In the genomic region with DNA sequence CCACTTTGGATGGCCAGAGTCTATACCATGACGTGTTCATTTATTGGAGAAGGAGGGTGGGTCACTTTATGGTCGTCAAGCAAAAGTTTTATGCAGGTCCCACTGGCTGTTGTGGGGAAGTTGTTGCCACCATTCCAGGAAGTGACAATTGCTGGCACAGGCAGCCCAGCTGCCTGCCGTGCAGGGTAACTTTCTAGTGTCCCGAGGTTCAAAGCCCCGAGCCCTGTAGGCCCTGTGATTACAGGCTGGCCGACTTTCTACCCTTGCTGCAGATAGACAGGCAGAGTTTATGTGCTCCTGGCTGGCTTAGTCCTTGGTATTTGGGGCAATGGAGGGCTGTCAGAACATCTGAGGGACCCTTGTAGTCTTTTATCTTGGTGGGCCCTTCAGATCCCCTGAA, we compare ENCODE assay signal across 11 mouse cellular contexts. TPM values are rescaled to one million over a fixed set of nuclear protein-coding genes. Genes with fewer than 3 reads are reported as not detected.
A peak's percentile ranks its signal among the peaks of the same experiment; 100 is the strongest.
DNase-seq lines count a peak whose midpoint lies in the region; ATAC-seq and TF ChIP-seq lines count a peak whose summit lies in the region.
"Had no signal": no experiment of that assay in that cellular context is flagged by ENCODE, and none has a peak within 500 bp of the region (broad histone marks: within the 10 kb centered on the region; RNA-seq: fewer than 3 reads in every experiment).

No protein-coding gene starts in this region.

- no peak for DNase-seq in heart, postnatal 14 days
- DNase-seq in frontal cortex, postnatal 14 days (ENCODE audit: low spot score in 2 of 2), result no peak
- no peak for DNase-seq in testis, postnatal 10 days (ENCODE audit: low spot score)
- DNase-seq in retina, embryonic 14.5 days (ENCODE audit: low spot score), result no peak

- H3K79me3 ChIP-seq in C2C12 (ENCODE audit: low read depth), result peaks cover 84% of the 10 kb centered on the region

- WGBS in heart, embryonic 11.5 days (ENCODE audit: insufficient replicate concordance), result 44% methylated on average over 6 of the region's 6 CpGs
- 24% methylated on average over 6 of the region's 6 CpGs for WGBS in liver, embryonic 16.5 days (ENCODE audit: insufficient replicate concordance)

- TF ChIP-seq POLR2A in embryonic fibroblast, embryonic 13.5 days (IDR thresholded peaks at IDR 0.05; ENCODE audit: low read depth, low read length), result no peak

- H3K4me2 ChIP-seq in heart, embryonic 11.5 days, result peak overlapping the region; percentile 25; the same call in 1 of the 2 replicates
- H3K4me2 ChIP-seq in liver, embryonic 16.5 days (ENCODE audit: low read depth, low read length), result no peak overlapping the region
- H3K4me2 ChIP-seq: forebrain, embryonic 12.5 days had no signal

- H3K4me1 ChIP-seq in heart, embryonic 11.5 days (ENCODE audit: control insufficient read depth, insufficient read depth, low read length), result peaks cover 62% of the 10 kb centered on the region
- H3K4me1 ChIP-seq in embryonic fibroblast, embryonic 13.5 days (ENCODE audit: control insufficient read depth, insufficient read depth, low read length), result peaks cover 30% of the 10 kb centered on the region
- H3K4me1 ChIP-seq in liver, embryonic 16.5 days (ENCODE audit: control insufficient read depth, low read depth, low read length), result peaks cover 16% of the 10 kb centered on the region

- H3K27me3 ChIP-seq in heart, embryonic 11.5 days (ENCODE audit: control insufficient read depth, insufficient read depth, low read length), result no peaks in the 10 kb centered on the region
- no peaks in the 10 kb centered on the region for H3K27me3 ChIP-seq in C2C12 (ENCODE audit: control insufficient read depth, insufficient read depth, insufficient read length)
- H3K27me3 ChIP-seq in liver, embryonic 16.5 days (ENCODE audit: control insufficient read depth, insufficient read depth, low read depth, low read length), result peaks cover 30% of the 10 kb centered on the region

- peak overlapping the region; percentile 92 for H3K27ac ChIP-seq in heart, embryonic 11.5 days (ENCODE audit: low read depth, low read length)
- H3K27ac ChIP-seq in embryonic fibroblast, embryonic 13.5 days (ENCODE audit: insufficient read depth, low read length), result peak overlapping the region; percentile 95
- peak overlapping the region; percentile 5; the same call in 1 of the 2 replicates for H3K27ac ChIP-seq in liver, embryonic 16.5 days (ENCODE audit: low read length)
- H3K27ac ChIP-seq: forebrain, embryonic 12.5 days had no signal

- H3ac ChIP-seq in C2C12 (ENCODE audit: control insufficient read depth, insufficient read length, low read depth), result peak overlapping the region; percentile 31

- TF ChIP-seq CTCF in C2C12 (IDR thresholded peaks at IDR 0.05; ENCODE audit: control insufficient read depth, insufficient read depth, insufficient read length), result no peak
- TF ChIP-seq CTCF in embryonic fibroblast, embryonic 13.5 days (IDR thresholded peaks at IDR 0.05; ENCODE audit: borderline replicate concordance, insufficient read depth, low read length), result no peak

- H3K9ac ChIP-seq in heart, embryonic 11.5 days (ENCODE audit: low read depth, low read length), result peak overlapping the region; percentile 16
- H3K9ac ChIP-seq in liver, embryonic 16.5 days (ENCODE audit: low read depth, low read length), result no peak overlapping the region
- H3K9ac ChIP-seq: forebrain, embryonic 12.5 days had no signal

- no peaks in the 10 kb centered on the region for H3K36me3 ChIP-seq in heart, embryonic 11.5 days (ENCODE audit: control insufficient read depth, insufficient read depth, low read length)
- H3K36me3 ChIP-seq in C2C12 (ENCODE audit: control insufficient read depth, insufficient read depth), result peaks cover 8% of the 10 kb centered on the region
- no peaks in the 10 kb centered on the region for H3K36me3 ChIP-seq in liver, embryonic 16.5 days (ENCODE audit: control insufficient read depth, insufficient read depth)
- H3K36me3 ChIP-seq: forebrain, embryonic 12.5 days had no signal

- peaks cover 99% of the 10 kb centered on the region for H3K79me2 ChIP-seq in C2C12 (ENCODE audit: control insufficient read depth, insufficient read depth)

- ATAC-seq in heart, embryonic 11.5 days (replicated peaks; ENCODE audit: insufficient number of reproducible peaks, low FRiP score, low TSS enrichment), result no peak
- no peak for ATAC-seq in liver, embryonic 16.5 days (ENCODE audit: low read depth)

- H3K4me3 ChIP-seq in heart, embryonic 11.5 days (ENCODE audit: low read depth, low read length), result no peak overlapping the region
- H3K4me3 ChIP-seq in C2C12 (ENCODE audit: insufficient read depth, poor library complexity, severe bottlenecking), result no peak overlapping the region
- H3K4me3 ChIP-seq in embryonic fibroblast, embryonic 13.5 days (ENCODE audit: insufficient read depth, low read length), result peak overlapping the region; percentile 3; the same call in 1 of the 2 replicates
- H3K4me3 ChIP-seq in liver, embryonic 16.5 days (ENCODE audit: low read depth, low read length), result no peak overlapping the region
- H3K4me3 ChIP-seq: forebrain, embryonic 12.5 days had no signal

- intact Hi-C loops in heart, postnatal 14 days (cut with DNase I), result no loop called here

- no peaks in the 10 kb centered on the region for H3K9me3 ChIP-seq in heart, embryonic 11.5 days (replicated peaks; ENCODE audit: control insufficient read depth, low read length)
- H3K9me3 ChIP-seq in liver, embryonic 16.5 days (replicated peaks; ENCODE audit: control insufficient read depth, low read length), result no peaks in the 10 kb centered on the region
- H3K9me3 ChIP-seq: forebrain, embryonic 12.5 days had no signal

TF ChIP-seq in C2C12, 6 proteins besides CTCF, POLR2A, EP300 and RAD21:
- no peak for TF ChIP-seq USF1 (IDR thresholded peaks at IDR 0.05; ENCODE audit: low read depth)
- no peak for TF ChIP-seq FOSL1 (IDR thresholded peaks at IDR 0.05; ENCODE audit: insufficient read depth, low read length, poor library complexity, severe bottlenecking)
- TF ChIP-seq CEBPB (IDR thresholded peaks at IDR 0.05; ENCODE audit: low read depth), result no peak
- no peak for TF ChIP-seq MAX (IDR thresholded peaks at IDR 0.05)
- no peak for TF ChIP-seq MYOD1 (IDR thresholded peaks at IDR 0.05; ENCODE audit: control insufficient read depth, insufficient read length, low read depth)
- no peak for TF ChIP-seq MYOG (IDR thresholded peaks at IDR 0.05; ENCODE audit: control insufficient read depth, extremely low read depth, insufficient read length)
TF ChIP-seq in C2C12: peak in this region for 0.

RNA-seq across cellular contexts. Expression of gene Gm21969, which starts 23.5 kb away (rescaled TPM):
- polyA plus RNA-seq in heart, embryonic 11.5 days (2014; fragmentation: Nextera tagmentation; extraction: Ambion mirVana), result not detected in 2 replicates
- total RNA-seq in heart, postnatal 14 days (2021), result not detected
- polyA plus RNA-seq in C2C12 (2012; fragmentation: generic; extraction: Trizol), result 0.01 TPM
- polyA plus RNA-seq in embryonic fibroblast, embryonic 13.5 days (2011; ENCODE audit: insufficient read length, low read depth, missing spikeins), result not detected in 2 replicates
- 0.02 TPM in 1 of 2 replicates, not detected in the other for polyA plus RNA-seq in liver, embryonic 16.5 days (2015; fragmentation: Nextera tagmentation; extraction: Ambion mirVana)
- total RNA-seq: MEL had no signal
- polyA plus RNA-seq: brain, embryonic 14.5 days; forebrain, embryonic 12.5 days had no signal

RNA-seq across cellular contexts. Expression of gene Aldh4a1, which starts 43.2 kb away (rescaled TPM):
- 11.8 and 16.7 TPM in 2 replicates for polyA plus RNA-seq in heart, embryonic 11.5 days (2014; fragmentation: Nextera tagmentation; extraction: Ambion mirVana)
- total RNA-seq in heart, postnatal 14 days (2021), result 10 to 100 TPM; 28.4 to 31.5 TPM
- polyA plus RNA-seq in C2C12 (2012; fragmentation: generic; extraction: Trizol), result 6.7 TPM
- 27.0 and 40.9 TPM in 2 replicates for polyA plus RNA-seq in embryonic fibroblast, embryonic 13.5 days (2011; ENCODE audit: insufficient read length, low read depth, missing spikeins)
- polyA plus RNA-seq in liver, embryonic 16.5 days (2015; fragmentation: Nextera tagmentation; extraction: Ambion mirVana), result 97.4 and 110 TPM in 2 replicates

RNA-seq across cellular contexts. Expression of gene Iffo2, which starts 49.1 kb away (rescaled TPM):
- polyA plus RNA-seq in heart, embryonic 11.5 days (2014; fragmentation: Nextera tagmentation; extraction: Ambion mirVana), result 2.2 and 2.7 TPM in 2 replicates
- 1 to 10 TPM; 8.7 to 9.1 TPM for total RNA-seq in heart, postnatal 14 days (2021)
- 20.0 TPM for polyA plus RNA-seq in C2C12 (2012; fragmentation: generic; extraction: Trizol)
- 28.5 and 37.6 TPM in 2 replicates for polyA plus RNA-seq in embryonic fibroblast, embryonic 13.5 days (2011; ENCODE audit: insufficient read length, low read depth, missing spikeins)
- polyA plus RNA-seq in liver, embryonic 16.5 days (2015; fragmentation: Nextera tagmentation; extraction: Ambion mirVana), result 0.44 and 0.66 TPM in 2 replicates

Comparison
In these comparisons a context has a peak if more than half of its experiments do, and no peak if none do; other contexts are left out.
1. H3K27ac ChIP-seq: peak in every context shown above with its lines; median percentile 95 in embryonic fibroblast, embryonic 13.5 days; 92 in heart, embryonic 11.5 days; 5 in liver, embryonic 16.5 days.